Mouse (Mus musculus): Measurements from ENCODE around the gene Phlda1. TPM values are rescaled to one million over a fixed set of nuclear protein-coding genes. Genes with fewer than 3 reads are reported as not detected.
"Not testable (repeated sequence)": the region's sequence is repeated elsewhere in the genome, so short reads cannot be mapped to it uniquely, and the experiment has no call there.

Phlda1 gene
- polyA plus RNA-seq, 1 experiment from 2014 or later: 2.1 TPM

DNA sequence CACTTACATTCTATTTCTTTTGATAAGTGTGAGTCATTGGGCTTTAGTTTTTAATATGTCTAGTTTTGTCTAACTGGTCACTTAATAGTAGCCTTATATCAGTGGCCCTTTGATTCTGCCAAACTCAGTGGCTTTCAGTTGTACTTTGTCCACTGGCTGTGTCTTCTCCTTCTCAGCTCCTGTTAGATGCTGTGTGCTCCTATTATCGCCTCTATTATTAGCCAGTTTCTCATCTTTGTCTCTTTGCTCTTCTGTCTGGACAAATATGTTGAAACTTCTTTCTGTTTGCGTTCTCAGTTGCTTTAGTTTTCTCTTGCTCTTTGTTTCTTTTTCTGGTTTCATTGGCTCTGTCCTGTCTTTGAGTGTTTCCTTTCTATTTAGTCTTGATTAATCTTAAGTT, 23.4 kb upstream of the Phlda1 start:
- peaks cover 100% of the 10 kb centered on the region for H3K79me2 ChIP-seq (ENCODE audit: inconsistent target)
- WGBS (ENCODE audit: missing documents): 96% methylated on average over 2 of the region's 2 CpGs
- no peak overlapping the region for H3K27ac ChIP-seq
- H3K4me3 ChIP-seq (ENCODE audit: inconsistent target): no peak overlapping the region
- H3K36me3 ChIP-seq (ENCODE audit: inconsistent target): peaks cover 36% of the 10 kb centered on the region; the same call in 1 of the 2 replicates

DNA sequence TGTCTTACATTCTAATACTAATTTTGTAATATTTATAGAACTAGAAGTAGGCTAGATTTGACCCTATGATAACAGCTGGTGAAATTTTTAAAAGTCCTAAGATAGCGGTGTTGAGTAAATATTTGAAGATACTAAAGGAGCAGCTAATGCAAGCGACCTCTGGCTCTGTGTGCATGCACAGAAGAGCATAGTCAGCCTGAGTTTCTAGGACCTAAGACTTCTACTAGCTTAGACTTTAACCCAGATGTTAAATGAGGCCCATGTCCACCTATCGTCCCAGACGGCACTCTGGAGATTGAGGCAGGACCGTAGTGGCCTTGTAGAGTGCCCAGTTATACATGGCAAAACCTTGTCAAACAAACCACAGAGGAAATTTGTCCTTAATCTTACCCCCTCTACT, 22.0 kb upstream of the Phlda1 start:
- WGBS (ENCODE audit: missing documents): 90% methylated on average over 5 of the region's 5 CpGs
- H3K27ac ChIP-seq: no peak overlapping the region
- peaks cover 36% of the 10 kb centered on the region; the same call in 1 of the 2 replicates for H3K36me3 ChIP-seq (ENCODE audit: inconsistent target)
- no peak overlapping the region for H3K4me3 ChIP-seq (ENCODE audit: inconsistent target)
- H3K79me2 ChIP-seq (ENCODE audit: inconsistent target): peaks cover 100% of the 10 kb centered on the region

DNA sequence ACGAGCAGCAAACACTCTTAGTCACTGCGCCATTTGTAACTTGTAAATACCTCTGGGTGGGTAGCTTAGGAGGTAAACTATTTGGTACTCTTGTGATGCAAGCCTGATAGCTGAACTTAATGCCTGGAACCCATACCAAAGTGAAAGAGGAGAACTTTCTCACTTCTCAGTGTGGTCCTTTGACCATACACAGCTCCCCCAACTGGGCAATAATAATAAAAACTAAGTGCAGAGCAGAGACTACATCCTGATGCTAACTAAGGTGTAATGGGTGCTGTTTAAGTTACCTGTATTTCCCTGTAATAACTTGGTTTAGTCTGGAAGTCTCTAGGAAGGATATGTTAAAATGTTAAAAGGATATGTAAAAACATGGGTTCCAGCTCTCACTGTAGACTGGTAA, 17.3 kb upstream of the Phlda1 start:
- H3K36me3 ChIP-seq (ENCODE audit: inconsistent target): peaks cover 44% of the 10 kb centered on the region
- 86% methylated on average over 2 of the region's 2 CpGs for WGBS (ENCODE audit: missing documents)

DNA sequence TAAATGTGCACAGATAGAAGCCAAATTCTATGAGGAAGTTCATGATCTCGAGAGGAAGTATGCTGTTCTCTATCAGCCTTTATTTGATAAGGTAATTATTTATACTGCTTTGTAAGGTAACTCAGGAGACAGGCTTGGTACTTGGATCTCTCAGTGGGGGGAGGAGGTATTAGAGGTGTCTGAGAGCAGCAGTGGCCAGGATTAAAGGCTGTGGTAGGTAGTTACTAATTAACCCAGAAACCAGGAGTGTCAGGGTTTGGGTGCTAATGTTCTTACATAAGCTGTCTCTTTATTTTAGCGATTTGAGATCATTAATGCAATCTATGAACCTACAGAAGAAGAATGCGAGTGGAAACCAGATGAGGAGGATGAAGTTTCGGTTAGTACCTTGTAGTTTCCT, 16.0 kb upstream of the Phlda1 start:
- H3K4me3 ChIP-seq (ENCODE audit: inconsistent target); H3K27ac ChIP-seq: not testable (repeated sequence)
- Histone ChIP-seq H3K36me3 (ENCODE audit: inconsistent target) (peaks cover 46% of the 10 kb centered on the region), H3K79me2 (ENCODE audit: inconsistent target) (peaks cover 50% of the 10 kb centered on the region)
- 74% methylated on average over 4 of the region's 4 CpGs for WGBS (ENCODE audit: missing documents)

More for the DNA sequence above, 17.3 kb upstream of the Phlda1 start:
- Histone ChIP-seq H3K79me2 (ENCODE audit: inconsistent target) (peaks cover 63% of the 10 kb centered on the region), H3K4me3 (ENCODE audit: inconsistent target) (no peak overlapping the region), H3K27ac (no peak overlapping the region)

DNA sequence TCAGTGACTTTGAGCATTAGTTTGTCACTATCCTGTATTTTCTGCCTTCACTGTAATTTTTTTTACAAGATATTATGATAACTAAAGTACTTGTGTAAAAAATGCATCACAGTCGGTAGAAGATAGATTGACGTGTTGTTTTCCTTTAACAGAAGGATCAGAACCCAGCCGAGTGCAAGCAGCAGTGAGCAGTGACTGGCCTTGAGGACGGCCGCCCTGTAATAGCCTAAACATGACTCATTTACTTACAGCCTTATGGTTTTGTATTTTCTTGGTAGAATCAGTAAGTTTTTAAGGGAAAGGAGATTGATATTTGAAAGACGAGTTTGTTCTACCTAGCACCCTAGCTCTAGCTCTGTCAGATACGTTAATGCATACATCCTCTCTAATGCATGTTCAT, 10.2 kb upstream of the Phlda1 start:
- no peaks in the 10 kb centered on the region for H3K79me2 ChIP-seq (ENCODE audit: inconsistent target)
- no peak overlapping the region for H3K27ac ChIP-seq
- peaks cover 19% of the 10 kb centered on the region for H3K36me3 ChIP-seq (ENCODE audit: inconsistent target)
- H3K4me3 ChIP-seq (ENCODE audit: inconsistent target): no peak overlapping the region
- WGBS (ENCODE audit: missing documents): 94% methylated on average over 7 of the region's 7 CpGs

DNA sequence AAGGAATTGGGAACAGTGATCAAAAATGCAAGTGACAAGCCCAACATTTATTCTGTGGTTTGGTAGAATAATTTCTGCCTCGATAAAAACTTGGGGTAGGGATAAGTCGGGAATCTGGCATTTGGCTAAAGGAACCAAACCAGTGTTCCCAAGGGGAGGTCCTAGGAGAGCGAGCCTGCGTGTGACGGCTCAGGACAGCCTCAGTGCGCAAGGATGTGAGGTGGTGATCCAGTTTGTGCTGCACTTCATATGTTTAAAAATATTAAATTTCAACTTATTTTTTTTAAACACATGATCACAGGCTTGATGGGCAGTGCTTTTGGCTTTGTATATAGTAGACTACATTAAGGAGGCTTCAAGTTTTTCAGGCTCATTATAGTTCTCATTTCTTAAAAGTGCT, 6.2 kb upstream of the Phlda1 start:
- Histone ChIP-seq H3K79me2 (ENCODE audit: inconsistent target) (no peaks in the 10 kb centered on the region), H3K36me3 (ENCODE audit: inconsistent target) (no peaks in the 10 kb centered on the region), H3K27ac (no peak overlapping the region), H3K4me3 (ENCODE audit: inconsistent target) (no peak overlapping the region)
- WGBS (ENCODE audit: missing documents): 85% methylated on average over 6 of the region's 6 CpGs

DNA sequence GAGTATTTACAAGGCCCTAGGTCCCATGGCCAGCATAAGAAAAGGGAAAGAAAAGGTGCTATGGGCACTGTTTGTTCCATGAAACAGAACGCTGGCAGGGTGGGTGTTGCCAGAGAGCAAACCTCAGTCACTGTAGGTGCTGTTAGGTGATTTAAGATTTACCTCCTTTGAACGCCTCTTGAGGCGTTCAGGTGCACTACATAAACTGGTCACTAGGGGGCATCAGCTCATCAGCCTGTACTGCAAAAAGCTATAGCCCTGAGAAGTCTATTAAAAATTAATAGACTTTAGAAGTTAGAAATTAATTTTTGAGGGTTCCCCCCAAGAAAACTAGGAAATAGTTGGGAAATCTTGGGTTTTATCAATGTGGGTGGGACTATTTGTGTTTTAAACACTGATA, 3.0 kb upstream of the Phlda1 start:
- Histone ChIP-seq H3K27ac (no peak overlapping the region), H3K79me2 (ENCODE audit: inconsistent target) (no peaks in the 10 kb centered on the region; the same call in 1 of the 2 replicates), H3K36me3 (ENCODE audit: inconsistent target) (no peaks in the 10 kb centered on the region), H3K4me3 (ENCODE audit: inconsistent target) (no peak overlapping the region)
- WGBS (ENCODE audit: missing documents): 3% methylated on average over 3 of the region's 3 CpGs

DNA sequence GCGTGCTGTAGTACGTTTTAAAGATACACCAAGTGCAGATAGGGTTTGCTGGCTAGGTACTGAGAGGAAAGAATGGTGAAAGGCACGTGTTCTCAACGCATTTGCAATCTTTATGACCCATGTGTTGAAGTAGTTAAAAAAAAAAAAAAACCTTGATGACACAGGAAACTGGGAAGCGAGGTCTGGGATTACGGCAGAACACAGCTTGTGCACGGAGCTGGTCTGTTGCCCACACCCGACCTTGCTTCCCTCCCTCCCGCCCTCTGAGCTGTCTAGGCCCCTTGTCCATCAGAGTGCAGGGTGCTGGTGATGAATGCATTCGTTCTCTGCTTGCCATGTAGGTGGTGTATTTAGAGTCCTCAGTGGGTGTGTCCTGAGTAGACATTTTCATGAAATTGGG, 2.4 kb upstream of the Phlda1 start:
- Histone ChIP-seq H3K79me2 (ENCODE audit: inconsistent target) (no peaks in the 10 kb centered on the region; the same call in 1 of the 2 replicates), H3K4me3 (ENCODE audit: inconsistent target) (no peak overlapping the region), H3K36me3 (ENCODE audit: inconsistent target) (no peaks in the 10 kb centered on the region), H3K27ac (no peak overlapping the region)
- 64% methylated on average over 10 of the region's 10 CpGs for WGBS (ENCODE audit: missing documents)

DNA sequence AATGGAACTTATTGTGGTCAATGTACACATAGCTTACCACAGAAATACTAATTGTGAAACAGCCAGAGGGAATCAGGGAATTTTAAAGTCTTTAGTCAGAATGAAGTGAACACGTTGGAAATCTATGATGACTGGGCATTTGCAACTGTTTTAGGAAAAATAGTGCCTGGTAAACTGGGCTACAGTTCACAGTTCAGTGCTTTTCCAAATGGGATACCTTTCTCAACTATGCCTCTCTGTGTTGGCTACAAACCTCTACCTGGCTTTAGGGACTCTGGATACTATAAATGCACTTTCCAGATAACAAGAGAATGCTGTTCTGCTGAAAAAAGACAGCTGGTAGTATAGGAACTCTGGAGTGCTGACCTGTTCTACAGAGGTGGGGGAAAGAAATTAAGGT, 1.5 kb upstream of the Phlda1 start:
- Histone ChIP-seq H3K27ac (no peak overlapping the region), H3K36me3 (ENCODE audit: inconsistent target) (no peaks in the 10 kb centered on the region), H3K79me2 (ENCODE audit: inconsistent target) (no peaks in the 10 kb centered on the region; the same call in 1 of the 2 replicates), H3K4me3 (ENCODE audit: inconsistent target) (no peak overlapping the region)
- WGBS (ENCODE audit: missing documents): 64% methylated on average over 1 of the region's 1 CpGs

DNA sequence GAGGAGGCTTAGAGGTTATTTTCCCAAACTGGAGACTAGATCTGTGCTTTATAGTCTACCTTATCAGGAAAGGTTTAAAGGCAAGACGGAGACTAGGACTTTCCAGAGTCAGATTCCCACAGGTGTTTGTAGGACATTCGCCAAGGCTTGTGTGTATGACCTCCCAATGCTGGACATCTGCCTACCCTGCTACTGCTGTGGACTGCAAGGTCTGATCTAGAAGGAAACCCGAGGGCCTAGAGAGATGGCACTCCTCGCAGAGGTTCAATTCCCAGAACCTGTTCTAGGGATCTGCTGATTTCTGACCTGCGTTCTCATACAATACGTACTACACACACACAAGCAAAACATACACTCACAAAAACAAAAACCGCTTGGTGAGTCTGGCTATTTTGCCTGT, 680 bp upstream of the Phlda1 start:
- Histone ChIP-seq H3K36me3 (ENCODE audit: inconsistent target) (no peaks in the 10 kb centered on the region), H3K27ac (no peak overlapping the region), H3K4me3 (ENCODE audit: inconsistent target) (no peak overlapping the region), H3K79me2 (ENCODE audit: inconsistent target) (no peaks in the 10 kb centered on the region; the same call in 1 of the 2 replicates)
- 86% methylated on average over 7 of the region's 7 CpGs for WGBS (ENCODE audit: missing documents)

DNA sequence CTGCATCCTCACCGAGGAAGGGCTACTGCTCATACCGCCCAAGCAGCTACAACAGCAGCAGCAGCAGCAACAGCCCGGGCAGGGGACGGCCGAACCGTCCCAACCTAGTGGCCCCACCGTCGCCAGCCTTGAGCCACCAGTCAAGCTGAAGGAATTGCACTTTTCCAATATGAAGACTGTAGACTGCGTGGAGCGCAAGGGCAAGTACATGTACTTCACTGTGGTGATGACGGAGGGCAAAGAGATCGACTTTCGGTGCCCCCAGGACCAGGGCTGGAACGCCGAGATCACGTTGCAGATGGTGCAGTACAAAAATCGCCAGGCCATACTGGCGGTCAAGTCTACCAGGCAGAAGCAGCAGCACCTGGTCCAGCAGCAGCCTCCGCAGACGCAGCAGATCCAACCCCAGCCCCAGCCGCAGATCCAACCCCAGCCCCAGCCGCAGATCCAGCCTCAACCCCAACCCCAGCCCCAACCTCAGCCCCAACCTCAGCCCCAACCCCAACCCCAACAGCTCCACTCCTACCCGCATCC, 907 bp downstream of the Phlda1 start:
- WGBS (ENCODE audit: missing documents): 1% methylated on average over 21 of the region's 23 CpGs
- Histone ChIP-seq H3K36me3 (ENCODE audit: inconsistent target) (no peaks in the 10 kb centered on the region), H3K79me2 (ENCODE audit: inconsistent target) (no peaks in the 10 kb centered on the region; the same call in 1 of the 2 replicates), H3K4me3 (ENCODE audit: inconsistent target) (peak overlapping the region; percentile 59), H3K27ac (peak overlapping the region; percentile 22)

DNA sequence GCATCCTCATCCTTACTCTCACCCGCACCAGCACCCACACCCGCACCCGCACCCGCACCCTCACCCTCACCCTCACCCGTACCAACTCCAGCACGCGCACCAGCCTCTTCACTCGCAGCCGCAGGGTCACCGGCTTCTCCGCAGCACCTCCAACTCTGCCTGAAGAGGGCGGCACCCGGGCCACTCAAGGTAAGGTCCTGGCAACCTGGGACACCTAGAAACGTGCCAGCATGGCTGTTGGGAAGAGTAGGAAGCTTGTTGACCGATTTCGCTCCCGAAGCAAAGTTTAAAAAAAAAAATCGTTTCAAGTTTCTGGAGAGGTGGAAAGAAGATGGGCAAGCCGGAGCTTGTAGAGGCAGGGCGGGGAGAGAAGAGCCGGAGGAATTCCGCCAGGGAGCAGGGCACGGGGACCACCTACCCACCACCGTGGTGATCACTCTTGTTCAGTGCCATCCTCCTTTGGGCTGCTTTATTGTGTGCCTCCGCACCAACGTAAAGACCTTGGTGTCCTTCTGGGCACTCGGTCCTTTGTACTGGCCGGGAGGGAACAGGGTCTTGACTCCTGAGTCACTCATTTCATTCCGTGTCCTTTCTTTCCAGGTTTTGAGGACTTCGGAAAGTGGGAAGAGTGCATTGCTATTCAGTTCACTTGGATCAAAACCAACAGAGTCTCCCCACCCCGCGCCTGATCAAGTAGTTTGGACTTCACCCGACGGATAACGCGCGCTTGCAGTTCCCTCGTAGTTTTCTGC, 1.6 kb downstream of the Phlda1 start:
- 15% methylated on average over 38 of the region's 38 CpGs for WGBS (ENCODE audit: missing documents)
- Histone ChIP-seq H3K79me2 (ENCODE audit: inconsistent target) (no peaks in the 10 kb centered on the region; the same call in 1 of the 2 replicates), H3K36me3 (ENCODE audit: inconsistent target) (no peaks in the 10 kb centered on the region), H3K4me3 (ENCODE audit: inconsistent target) (peak overlapping the region; percentile 59), H3K27ac (no peak overlapping the region)

DNA sequence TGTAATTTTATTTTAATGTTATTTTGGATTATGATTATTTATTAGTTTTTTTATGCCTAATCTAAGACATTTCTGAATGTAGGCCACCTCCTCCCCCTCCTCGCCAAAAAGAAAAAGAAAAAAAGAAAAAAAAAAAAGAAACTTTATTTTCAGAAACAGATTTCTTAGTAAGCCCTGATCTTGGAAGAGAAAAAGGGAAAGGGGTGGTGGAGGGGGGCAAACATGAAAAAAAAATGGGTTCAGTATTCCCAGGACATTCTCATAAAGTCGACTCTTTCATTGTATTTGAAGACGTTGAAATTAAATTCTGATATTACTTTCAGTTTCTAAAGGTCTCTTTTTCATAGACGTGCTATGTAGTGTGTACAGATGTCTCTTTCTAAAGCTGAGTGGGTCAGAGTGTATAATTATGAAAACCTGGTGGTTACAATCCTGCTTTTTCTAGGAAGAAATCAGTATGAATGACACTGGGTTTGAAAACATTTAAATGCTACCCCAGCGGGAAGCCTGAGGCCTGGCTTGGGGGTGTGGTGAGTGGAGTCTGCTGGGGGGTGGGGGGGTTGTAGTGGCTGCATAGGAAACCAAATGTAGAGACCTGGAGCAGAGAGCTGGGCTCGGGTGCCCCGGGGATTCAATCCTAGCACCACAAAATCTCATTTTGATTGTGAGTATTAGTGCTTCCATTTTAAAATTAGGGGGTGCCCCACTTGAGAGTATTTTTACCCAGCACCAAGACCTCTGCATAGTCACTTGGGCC, 2.4 kb downstream of the Phlda1 start:
- no peaks in the 10 kb centered on the region for H3K36me3 ChIP-seq (ENCODE audit: inconsistent target)
- no peaks in the 10 kb centered on the region; the same call in 1 of the 2 replicates for H3K79me2 ChIP-seq (ENCODE audit: inconsistent target)
- H3K4me3 ChIP-seq (ENCODE audit: inconsistent target): no peak overlapping the region; the same call in 1 of the 2 replicates
- 51% methylated on average over 7 of the region's 7 CpGs for WGBS (ENCODE audit: missing documents)
- H3K27ac ChIP-seq: no peak overlapping the region

DNA sequence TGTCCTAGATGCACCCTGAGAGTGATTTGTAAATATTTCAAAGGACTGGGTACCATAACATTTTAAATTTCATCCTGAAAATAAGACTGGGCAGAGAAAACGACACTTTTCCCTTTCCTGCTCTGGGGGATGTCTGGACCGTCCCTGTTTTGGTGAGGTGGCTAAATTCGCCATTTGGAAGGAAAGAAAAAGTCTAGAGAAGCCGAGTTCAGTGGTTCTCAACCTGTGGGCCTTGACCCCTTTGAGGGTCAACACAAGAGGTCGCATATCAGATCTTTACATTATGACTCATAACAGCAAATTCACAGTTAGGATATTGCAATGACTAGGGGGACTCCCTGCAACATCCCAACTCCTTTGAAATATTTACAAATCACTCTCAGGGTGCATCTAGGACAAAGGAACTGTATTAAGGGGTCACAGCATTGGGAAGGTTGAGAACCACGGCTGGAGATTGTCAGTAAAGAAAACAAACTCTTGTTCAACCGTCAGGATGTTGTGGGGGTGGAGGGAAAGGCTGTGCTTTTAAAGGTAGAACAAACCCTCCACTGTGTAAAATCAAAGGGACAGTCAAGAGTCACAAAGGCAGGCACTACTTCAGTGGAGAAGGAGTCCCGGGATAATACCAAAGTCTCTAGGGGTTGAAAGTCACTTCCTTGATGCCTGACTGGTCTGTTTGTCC, 3.2 kb downstream of the Phlda1 start:
- Histone ChIP-seq H3K27ac (no peak overlapping the region), H3K79me2 (ENCODE audit: inconsistent target) (no peaks in the 10 kb centered on the region; the same call in 1 of the 2 replicates), H3K4me3 (ENCODE audit: inconsistent target) (no peak overlapping the region), H3K36me3 (ENCODE audit: inconsistent target) (no peaks in the 10 kb centered on the region)
- 91% methylated on average over 8 of the region's 8 CpGs for WGBS (ENCODE audit: missing documents)
